Mouse (Mus musculus): ENCODE measurements around the gene Casp2. TPM values are rescaled to one million over a fixed set of nuclear protein-coding genes. Genes with fewer than 3 reads are reported as not detected.
A peak's percentile ranks its signal among the peaks of the same experiment; 100 is the strongest.

Gene Casp2
- 10 to 100 TPM; 33.6 to 34.3 TPM for total RNA-seq (2021)

DNA sequence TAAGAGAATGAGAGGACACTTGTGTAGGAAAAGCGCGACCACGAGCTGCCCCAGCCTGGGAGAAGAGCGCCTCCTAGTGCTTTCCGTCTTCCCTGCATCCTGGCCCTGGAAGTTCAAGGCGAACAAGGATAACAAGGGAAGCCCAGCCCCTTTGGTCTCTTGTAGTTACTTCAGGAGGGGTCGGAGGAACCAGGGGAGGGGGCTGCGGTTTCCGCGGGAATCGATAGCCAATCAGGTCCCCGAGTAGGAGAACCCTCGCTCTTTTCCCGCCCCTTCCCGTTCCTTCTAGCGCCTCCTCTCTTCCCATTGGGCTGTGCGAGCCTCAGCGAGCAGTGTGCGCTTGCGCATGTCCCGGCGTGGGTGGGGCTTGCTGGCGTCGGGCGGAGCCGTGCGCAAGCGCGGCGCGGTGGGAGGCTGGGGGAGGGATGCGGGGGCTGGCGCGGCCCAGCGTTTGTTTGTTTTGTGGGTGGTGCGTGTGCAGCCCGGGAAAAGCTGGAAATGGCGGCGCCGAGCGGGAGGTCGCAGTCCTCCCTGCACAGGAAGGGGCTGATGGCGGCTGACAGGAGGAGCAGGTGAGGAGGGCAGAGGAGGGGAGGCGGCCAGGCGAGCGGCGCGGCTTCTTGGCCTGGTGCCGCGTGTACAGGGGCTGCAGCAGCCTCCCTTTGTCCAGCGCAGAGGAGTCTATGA is at the start of gene Casp2:
Casp2 (plus strand) TSS at position 360 of the 687 bp plus-strand sequence.
- DNase-seq = peak; percentile 99

DNA sequence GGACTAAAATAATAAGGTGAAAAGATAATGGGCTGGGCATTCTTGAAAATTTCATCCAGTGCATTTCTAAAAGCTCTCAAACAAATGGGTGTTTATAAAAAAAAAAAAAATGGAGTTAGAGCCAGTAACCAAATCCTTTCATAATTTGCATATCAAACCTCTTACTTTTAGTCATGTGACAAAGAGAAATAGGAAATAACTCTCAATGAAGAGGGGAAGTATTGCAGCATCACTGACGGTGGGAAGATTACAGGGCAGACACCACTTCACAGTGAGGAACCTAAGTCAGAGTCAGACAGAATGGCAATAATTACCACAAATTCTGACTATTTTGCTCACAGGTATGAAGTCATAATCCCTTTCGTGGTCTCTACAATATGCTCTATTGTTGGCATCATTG is 49.8 kb upstream of the Casp2 start, which contains the start of gene Tas2r144:
Tas2r144 (plus strand) TSS at position 301 of the 400 bp plus-strand sequence.
- no peak for DNase-seq

DNA sequence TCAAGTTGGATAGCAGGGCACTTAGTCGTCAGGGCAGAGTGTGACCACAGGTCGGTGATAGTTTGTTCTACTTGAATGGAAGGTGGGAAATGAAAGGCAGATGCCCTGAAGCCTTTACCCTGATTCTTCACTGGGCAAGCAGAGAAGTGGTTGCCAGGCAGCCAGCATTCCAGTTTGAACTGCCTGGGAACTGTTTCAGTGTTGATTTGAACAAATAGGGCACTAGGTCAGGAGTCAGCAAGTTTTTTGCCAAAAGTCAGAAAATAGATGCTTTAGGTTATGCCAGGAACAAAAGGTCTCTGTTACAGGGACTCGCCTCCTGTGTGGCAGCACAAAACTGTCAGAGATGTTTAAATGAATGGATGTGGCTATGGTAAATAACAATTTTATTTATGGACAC is 42.5 kb upstream of the Casp2 start:
- DNase-seq = no peak

DNA sequence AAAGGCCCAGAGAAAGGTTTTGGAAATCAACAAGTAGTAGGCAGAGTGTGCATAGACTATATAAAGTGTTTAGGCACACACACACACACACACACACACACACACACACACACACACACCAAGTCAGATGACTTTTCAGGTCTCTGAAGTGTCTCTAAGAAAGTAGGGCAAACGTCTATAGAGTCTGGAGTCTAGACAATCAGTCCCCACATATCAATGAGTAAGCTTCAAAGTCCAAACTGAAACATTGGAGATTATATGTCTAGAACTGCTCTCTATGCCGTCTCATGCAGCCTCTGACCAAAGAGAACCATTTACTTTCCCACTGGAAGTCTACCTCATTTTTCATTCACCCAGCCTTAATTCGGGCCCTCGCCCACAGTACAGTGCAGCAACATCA is 39.7 kb upstream of the Casp2 start:
- no peak for DNase-seq

DNA sequence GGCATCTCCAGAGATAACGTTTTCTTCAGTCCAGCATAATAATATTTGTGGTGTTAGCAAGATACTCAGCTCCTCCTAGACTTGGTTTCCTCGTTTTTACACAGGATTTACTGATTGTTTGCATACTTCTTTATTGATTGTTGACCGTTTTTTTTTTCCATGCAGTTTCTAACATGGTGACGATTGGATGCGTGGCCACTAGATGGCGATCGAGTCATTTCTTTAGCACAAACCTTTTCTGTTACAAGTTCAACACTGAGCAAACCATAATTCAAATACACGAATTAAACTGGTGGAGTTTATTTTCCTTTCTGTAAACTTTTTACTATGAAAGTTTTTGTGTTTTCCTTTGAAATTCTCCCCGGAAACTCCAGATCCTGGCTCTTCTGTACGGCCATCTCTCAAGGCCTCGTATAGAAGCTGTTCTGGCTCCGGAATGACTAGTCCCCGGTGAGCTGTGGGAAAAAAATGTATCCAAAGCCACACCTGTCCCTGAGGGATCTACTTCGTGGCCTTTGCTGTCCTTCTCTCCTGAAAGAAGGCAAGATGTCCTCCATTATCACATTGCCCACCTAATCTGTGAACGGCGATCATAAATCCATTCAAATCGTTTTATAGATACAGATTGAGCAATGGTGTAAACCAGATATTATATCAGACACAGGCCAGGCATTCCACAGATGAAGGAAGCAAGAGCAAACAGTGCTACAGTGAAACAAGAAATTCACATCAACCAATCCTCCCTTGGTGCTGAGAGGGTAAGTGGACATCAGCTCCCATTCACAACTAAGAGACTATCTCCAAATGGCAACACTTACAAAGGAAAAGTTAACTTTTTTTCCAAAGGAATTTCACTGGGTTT is 37.3 kb upstream of the Casp2 start:
- DNase-seq = peak; percentile 73

DNA sequence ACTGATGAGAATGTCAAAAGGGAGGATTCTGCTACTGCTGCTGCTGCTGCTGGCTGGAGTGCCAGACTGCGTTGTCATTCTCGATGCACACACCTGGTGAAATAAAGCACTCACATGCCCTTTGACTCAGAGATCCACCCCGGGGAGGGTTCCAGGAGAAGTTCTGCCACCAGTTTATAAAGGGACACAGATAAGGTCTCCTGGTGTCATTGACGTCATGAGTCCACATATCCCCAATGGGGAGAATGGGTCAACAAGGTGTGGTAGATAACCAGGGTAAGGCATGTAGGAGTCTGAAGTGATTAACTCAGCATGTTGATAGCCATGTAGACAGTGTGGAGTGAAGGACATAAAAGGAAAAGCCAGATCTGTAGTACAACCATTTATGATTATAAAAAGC is 35.2 kb upstream of the Casp2 start:
- DNase-seq = no peak

DNA sequence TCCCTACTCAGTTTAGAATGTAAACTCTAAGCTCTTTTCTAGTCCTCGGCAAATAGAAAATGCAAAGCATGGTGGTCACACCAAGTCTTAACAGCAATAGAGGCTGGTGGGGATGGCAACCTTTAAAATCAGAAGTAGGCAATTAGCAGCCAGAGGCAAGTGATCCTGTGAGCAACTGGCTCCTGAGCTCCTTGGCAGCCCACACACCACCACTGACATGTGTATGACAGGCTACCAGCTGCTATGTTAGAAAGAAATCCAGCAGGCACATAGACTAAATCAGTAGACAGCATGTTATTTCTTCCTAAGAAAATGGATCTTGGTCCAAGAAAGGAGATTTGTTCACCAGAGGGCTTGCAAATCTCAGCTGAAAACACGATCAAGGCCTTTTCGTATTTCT is 33.6 kb upstream of the Casp2 start:
- DNase-seq = no peak

DNA sequence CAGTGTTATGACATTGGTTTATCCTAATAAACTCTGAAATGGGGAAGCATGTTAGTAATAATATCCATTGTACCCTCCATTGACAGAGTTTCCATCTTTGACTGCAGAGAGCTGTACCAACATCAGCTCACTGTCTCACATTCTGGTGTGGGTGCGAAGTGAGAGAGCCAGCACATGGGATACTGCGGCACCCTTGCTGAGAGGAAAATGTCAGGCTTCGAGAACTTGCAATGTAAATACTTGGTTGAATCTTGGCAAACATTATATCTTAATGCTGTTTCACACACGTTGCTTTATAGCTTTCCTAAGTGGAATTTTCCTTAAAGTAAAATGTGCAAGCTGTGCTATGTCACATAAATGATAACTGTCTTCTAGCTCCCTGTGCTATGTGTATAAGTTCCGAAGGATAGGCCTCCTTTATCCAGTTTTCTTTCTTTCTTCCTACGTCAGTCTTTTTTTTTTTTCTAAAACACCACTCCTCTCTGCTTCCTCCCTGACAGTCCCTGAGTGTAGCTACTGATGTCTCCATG is 27.4 kb upstream of the Casp2 start:
- DNase-seq = no peak

DNA sequence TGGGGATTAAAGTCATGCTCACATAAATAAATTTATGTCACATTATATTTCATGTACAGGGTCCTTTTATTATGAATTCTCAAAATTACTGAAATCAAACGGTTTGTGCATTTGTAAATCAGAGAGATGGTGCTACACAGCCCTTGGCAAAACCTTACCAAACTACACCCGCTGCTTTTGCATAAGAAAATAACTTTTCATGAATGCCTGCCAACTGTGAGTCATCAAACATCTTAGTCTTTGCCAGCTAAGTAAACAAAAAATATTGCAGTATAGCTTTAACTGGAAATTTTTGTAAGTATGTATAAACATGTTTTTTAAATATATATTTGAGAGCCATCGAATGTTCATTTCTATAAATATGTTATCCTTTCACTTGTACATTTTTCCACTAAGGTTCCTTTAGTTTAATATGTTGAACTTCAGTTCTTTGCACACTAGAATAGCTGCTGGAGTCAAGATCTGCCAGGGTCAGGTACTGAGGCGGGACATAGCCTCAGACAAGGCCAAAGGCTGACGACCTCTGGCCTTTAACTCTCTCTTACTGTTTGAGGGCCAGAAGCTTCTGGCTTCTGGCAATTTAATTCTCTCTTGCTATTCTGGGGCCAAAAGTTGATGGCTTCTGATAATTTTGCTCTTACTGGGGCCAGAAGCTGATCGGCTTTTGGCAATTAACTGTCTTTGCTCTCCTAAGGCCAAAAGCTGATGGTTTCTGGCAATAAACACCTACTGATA is 23.3 kb upstream of the Casp2 start:
- no peak for DNase-seq

DNA sequence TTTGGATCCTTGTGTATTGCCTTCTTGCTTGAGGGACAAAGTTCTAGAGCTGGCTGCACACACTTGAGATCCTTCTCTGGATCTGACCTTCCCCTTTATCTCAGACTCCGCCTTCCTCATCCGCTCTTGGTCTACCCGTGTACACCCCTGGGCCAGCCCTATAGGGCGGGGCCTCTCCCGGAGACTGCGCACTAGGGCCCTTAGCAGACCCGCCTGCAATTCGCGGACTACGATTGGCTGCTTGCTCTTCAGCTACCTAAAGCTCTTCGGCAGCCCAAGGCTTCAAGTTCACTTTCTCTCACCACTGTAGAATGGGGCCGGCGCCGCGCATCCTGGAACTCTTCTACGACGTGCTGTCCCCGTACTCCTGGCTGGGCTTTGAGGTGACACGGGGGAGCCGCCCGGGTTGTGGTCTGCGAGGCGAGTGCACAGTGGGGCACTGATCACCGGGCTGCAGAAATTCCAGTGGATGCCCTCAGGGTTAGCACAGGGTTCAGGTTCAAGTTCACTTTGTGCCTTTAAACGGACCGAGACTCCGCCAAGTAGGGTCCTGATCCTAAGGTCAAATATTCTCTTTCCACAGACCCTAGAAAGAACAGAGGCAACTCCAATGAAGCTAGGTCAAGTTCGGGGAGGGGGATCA is 19.0 kb upstream of the Casp2 start, which contains the start of gene Gstk1:
Gstk1 (plus strand) TSS at position 225 of the 643 bp plus-strand sequence.
- DNase-seq = peak; percentile 80

DNA sequence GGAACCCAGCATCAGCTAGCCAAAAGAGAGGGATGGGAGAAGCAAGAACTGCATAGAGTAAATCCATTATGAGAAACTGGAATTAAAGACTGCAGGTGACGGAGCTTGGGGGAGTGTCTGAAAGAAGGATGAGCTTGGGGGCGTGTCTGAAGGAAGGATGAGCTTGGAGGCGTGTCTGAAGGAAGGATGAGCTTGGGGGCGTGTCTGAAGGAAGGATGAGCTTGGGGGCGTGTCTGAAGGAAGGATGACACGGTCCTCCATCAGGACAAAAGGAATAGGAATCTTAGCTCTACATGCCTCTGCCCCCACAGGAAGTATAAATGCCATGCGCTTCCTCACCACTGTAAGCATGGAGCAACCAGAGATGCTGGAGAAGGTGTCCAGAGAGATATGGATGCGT is 17.6 kb upstream of the Casp2 start:
- no peak for DNase-seq

DNA sequence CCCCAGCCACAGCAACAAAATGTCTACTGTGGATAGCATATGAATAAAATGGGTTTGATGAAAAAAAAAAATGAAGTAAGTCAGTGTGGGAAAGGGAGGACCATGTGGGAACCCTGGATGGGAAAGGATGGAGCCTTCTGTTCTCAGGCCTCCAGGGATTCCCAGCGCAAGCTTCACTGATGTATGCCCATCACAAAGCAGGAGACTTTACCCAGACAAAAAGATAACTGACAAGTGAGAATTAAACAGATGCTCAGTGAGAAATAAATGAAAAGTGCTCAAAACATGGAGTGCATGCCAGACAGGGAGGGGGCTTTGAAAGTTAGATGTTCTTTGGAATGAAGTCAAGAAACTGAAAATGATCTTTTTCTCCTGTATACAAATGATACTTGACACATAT is 16.8 kb upstream of the Casp2 start:
- DNase-seq = no peak

DNA sequence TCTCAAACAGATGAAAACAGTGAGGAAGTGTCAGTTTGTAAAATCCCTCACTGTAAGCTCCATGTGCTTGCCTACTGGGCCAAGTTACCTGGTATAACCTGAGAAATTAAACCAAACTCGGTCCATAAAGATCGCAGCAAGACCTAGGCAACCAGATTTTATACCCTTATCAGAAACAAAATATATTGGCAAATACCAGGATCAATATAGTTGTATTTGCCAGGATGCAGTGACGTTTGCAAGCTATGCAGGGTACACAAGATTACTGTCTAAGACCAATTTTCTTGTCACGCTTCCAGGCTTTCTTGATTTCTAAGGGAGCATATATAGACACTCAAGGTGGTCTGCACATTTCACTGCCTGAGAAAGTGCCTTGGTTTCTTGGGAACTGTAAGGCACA is 13.0 kb upstream of the Casp2 start:
- no peak for DNase-seq

DNA sequence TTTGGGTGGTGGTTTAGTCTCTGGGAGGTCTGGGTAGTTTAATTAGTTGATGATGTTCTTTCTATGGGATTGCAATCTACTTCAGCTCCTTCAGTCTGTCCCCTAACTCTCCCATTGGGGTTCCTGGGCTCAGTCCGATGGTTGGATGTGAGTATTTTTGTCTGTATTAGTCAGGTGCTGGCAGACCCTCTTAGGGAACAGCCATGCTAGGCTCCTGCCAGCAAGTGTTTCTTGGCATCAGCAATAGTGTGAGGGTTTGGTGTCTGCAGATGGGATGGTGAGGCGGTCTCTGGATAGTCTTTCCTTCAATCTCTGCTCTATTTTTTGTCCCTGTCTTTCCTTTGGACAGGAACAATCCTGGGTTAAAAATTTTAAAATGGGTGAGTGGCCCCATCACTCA is 11.7 kb upstream of the Casp2 start:
- DNase-seq = no peak

DNA sequence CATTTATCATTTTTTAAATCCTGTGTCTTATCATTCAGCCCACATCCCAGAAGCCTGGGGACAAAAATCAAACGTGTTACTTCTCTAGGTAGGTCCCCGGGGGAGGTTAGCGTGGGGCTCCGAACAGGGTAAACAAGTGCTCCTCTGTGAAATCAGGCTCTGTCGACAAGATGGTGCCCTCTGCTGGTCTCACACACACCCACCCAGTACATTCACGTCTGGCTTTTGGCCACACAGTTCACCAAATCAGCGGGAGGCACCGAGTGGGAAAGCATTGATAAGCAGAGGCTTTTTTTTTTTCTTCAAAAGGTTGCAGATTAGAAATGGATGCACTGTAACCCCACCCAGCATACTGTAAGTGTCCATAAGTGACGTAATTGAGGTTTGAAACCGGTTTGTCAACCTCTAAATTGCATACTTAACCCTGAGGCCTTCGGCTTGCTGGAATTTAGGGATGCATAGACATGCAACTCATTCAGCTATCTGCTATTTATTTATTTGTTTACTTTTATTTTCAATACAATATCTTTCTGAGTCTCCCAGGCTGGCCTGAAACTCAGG is 7.4 kb upstream of the Casp2 start:
- peak; percentile 60 for DNase-seq

DNA sequence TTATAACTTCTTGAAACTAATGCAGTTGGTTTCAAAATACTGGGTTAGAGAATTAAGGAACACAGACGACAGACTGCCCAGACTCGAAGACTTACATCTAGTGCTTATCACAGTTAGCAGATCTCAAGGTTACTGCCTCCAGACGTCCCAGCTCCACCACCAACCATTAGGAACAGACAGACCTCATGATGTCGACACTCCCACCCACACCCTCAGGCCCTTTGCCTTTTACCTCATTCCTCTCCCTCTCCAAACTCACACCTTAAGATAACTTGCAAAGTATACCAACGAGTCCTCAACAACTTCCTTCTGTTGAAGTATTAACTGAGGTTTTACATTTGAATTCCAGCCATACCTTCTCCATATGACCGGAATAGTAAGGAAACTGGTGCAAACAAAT is 4.4 kb upstream of the Casp2 start:
- no peak for DNase-seq

DNA sequence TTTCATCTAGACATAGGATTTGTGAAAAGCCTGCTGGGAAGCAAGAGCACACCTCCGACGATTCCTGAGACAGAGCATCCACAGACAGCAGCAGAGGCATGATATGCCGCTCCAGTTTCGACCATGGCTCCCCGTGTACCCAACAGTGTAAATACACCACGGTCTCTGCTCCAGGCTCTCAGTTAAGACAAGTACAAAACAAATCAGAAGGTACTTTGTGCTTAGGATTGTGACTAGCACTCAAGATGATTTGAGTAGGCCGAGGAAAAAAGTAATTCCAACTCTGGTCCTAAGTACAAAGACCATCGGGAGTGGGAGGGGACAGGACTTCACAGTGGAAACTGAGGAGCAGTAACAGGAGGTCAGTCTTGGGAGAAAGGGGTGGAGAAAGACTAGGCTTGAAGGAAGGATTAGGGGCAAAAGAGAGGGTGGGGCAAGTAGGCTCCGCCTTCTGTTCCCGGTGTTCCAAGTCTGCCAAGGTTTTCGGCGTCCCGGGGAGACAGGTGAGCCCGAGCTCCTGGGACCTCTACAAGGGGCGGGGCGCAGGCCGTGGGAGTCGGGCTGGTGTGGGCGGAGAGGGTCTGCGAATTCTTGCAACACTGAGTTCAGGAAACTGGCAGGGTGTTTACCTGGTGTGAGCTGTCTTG is 3.1 kb upstream of the Casp2 start, which contains the start of gene Tmem139:
Tmem139 (plus strand) TSS at position 447 of the 647 bp plus-strand sequence.
- no peak for DNase-seq

DNA sequence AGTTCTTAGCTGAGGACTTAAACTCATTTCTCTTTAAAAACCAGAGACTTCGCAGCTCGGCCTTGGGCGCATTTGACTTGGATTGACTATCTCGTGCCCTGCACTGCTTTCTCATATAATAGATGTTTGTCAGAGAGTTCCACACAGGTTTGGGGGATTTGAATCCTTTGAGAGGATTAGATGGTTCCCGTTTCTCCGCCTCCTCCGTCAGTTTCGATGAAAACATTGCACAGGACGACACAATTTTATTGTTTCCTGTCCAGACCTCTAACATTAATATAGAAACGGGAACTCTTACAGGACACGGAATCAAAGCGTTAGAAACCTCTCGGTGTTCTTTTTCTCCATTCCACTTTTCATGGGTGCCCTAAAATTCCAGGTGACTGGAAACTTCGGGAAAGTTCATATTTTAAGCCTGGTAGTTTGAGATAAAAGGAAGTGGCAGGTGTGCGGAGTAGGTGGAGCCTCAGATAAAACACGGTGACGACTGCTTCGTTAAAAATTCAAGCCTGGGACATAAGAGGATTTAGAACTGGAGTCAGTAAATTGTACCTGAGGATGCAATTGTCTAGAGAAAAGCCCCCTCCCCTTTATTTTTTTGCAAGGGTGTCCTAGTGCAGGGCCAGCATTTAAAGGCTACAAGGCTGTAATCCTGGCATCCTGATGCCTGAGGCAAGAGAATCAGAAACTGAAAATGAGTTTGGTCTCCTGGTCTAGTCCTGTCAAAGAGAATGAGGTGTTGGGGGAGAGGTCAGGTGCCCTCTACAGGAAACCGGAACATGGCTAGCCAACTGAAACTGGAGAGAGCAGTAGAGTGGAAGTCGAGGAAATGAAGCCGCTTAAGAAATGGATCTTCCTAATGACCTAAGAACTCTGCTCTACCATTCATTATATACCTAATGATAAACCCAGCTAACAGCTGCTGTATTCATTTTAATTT is 876 bp downstream of the Casp2 start:
- no peak for DNase-seq

DNA sequence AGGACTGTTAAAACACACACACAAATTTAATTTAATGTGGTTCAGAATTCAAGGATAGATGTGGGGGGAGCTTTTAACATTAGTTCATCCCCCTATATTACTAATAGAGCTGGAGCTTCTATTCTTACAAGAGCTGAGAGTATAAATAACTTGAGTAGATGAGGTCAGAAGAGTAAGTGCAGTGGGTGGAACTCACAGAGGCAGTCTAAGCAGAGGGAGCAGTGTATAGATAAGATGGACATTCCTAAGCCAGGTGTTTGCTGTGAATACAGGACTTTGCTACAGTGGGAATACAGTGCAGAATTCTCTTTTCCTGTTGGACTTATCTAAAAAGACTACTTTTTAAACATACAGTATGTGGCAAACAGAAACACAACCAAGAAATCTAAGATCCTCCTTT is 6.0 kb downstream of the Casp2 start:
- DNase-seq = no peak

DNA sequence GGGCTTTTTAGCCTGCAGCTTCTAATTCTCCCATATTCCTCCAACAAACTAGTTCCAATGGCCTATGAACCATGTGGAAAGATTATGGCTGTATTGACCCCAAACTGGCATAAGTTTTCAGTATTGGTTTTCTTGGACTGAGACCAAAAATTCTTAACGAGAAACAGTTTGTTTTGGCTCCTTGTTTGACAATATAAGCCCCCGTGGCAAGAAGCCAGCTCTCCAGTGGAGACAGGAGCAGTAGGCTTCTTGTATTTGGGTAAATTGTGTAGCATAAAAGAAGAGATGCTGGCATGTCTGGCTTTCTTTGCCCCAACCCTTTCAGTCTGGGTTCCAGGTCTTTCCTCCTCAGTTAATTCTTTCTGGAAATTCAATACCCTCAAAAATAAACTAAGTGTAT is 11.4 kb downstream of the Casp2 start:
- no peak for DNase-seq

All from heart, postnatal 4 days (tissue).